Mouse (Mus musculus): ENCODE data around the gene Ypel4.

Ypel4 gene

DNA sequence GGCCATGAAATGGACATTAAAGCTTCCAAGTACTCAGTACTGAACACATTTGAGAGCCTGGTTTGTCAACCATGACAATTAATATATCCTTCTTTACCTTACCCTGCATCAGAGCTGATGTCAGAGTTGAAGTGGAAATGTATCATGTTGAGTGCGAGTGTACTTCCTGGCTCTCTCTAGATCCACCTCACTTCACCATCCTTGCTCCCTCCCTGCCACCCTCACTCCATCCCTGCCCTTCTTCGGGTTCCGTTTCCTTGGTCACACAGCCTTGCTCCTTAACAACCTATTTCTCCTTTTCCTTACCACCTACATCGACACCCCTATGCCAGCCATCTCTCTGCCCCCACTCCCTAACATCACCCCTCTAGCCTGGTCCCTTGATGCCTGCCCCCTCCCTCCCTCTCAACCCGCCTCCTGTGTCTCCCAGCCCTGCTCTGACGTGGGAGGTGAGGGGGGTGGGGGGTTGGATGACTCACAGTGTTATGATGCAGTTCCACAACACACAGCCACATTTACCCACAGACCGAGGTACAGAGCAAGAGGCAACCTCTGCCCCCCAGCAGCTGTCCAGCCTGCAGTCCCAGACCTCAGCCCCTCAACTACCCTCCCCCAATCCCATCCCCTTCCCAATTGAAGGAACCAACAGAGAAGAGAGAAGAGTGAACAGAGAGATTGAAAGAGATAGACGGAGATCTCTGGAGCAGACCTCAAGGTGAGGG is at the start of gene Ypel4:
Gene Ypel4 (plus strand): TSS at position 480 of the 722 bp plus-strand sequence.
- no peak for DNase-seq

DNA sequence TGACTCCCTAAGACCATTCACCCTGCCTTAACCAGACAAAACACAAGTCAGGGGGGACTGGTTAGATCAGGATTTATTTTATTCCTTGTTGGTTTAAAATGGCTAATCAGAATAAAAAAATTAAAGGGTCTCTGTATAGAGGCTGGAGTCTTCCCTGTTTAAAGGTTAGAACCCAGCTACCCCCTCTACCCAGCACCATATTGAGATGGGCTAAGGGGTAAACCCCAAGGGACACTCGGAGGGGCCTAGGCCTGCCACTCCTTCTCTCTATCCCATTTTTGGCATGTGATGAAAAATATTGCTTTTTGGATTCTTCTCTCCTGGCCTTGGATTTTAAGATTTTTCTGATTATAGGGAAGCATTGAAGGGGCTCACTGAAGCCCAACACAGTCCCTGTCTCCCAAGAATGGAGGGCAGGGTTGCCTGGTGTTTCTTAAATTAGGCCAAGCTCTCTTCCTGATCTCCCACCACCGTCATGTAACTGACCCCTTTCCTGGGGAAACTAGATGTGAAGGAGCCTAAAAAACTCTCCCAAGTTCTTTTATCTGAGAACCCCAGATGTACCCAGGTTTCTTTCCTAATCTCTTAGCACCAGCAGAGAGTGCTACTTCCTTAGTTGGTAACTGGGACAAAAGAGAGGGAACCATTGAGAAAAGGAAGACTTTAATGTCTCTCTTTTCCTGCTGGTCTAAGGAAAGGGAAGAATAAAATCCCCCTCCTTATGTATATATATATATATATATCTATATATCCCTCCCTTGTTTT is 45.6 kb upstream of the Ypel4 start:
- no peak for DNase-seq

DNA sequence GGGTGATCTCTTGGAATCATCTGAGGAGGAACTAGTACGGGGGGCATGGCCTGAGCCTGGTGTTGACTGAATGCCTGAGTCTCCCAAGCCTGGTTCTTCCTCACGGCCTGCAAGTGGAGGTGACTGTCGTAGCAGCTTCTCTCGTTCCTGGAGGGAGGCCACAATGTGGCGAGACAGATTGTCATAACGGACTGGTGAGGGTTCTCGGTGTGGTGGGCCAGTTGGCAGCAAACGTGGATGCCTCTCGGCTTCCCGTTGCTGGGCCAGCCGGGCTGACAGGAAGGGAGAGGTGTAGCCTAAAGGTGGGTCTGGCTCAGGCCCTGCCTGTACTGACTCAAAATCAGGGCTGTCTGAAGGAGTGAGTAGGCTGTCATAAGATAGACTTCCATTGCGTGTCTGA is 43.8 kb upstream of the Ypel4 start:
- no peak for DNase-seq

DNA sequence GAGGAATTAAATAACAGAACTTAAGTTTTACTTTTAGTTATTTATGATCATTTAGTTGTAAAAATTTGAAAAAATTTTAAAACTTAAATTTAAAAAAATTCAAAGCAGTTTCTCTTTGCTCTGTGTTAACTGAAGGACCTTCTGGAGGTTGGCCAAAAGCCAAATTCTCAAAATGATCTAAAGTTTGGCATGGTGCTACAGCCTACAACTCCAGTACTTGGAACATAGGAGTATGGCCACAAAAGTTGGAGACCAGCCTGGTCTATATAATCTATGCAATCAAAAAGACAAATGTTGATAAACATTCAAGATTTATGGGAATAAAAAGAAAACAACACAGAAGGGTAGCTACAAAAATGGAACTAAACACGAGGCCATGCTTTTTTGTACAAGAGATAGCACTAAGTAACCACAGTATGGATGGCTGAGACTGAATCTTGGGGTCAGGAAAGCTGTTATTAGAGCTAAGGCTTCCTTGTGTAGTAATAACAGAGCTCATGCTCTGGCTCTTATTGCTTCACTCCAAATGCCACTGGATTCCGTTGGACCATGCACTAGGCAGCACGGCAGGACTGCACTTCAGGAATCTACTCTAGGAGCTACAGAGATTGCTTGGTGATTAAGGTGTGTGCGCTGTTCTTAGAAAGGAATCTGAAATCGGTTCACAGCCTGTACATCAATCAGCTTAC is 38.7 kb upstream of the Ypel4 start:
- DNase-seq = no peak

DNA sequence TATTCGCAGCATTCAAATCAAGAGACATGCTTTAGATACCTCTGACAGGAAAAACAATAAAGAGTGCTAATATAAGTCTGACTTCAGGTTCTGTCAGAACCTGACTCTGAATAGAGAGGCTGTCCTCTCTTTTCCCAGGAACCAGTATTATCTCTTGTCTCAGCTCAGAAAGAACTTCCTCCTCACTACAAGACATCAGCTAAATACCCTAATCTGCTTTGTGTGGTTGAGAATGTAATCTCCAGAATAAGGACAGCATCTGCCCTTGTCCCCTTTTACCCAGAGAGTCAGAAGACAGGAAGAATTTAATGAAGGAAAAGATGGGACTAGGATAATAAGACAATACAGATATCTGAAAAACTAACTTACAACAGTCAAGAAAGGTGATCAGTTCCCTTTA is 30.4 kb upstream of the Ypel4 start:
- no peak for DNase-seq

DNA sequence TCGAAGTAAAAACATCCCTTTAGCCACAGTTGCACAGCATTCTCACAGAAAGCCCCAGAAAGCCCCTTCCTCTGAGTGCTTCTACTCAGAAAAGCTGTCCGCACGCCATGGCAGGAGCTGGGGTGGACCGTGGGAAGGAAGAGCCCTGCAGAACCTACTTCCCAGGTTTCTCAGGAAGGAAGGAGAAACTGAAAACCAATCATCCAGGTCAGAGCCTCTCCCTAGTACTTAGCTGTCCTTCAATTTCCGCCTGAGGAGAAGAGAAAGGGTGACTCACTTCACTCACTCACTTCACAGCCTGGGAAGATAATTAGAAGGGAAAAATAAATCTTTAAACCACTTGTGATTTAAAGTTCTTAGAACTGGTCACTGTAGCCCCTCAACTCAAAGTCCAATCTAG is 29.5 kb upstream of the Ypel4 start:
- DNase-seq = no peak

DNA sequence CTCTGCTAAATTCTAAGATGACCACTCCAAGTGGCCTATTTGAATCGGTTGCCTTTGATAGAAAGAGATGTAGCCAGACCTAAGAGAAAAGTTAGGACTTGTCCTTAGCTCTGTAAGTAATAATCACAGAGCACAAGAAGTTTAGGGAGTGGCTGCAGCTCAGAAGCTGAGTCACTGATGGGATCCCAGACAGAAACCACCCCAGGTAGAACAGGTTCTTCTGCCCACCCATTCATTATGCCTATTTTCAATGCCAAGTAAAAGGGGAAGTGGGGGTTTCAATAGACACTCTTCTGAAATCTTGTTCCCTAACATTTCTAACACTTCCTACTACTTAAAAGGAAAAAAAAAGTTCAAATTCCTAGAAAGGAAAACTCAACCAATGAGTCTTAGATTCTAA is 28.6 kb upstream of the Ypel4 start:
- DNase-seq = no peak

DNA sequence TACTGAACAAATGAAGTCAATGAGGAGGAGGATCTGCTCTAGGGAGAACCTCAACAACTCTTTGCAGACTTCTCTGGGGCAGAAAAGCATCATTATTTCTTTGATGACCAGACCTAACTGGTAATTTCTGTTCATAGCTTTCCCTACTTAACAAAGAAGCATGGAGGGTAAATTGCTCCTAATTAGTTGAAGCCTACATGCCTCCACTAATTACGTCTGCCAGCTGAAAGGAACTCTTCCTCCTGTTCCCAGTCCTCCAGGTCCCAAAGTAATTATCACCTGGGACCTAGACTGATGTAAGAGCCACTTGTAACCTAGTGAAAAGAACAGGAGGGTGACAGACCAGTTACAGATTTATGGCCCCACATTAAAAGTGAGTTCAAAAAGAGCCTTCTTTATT is 26.3 kb upstream of the Ypel4 start:
- DNase-seq = no peak

DNA sequence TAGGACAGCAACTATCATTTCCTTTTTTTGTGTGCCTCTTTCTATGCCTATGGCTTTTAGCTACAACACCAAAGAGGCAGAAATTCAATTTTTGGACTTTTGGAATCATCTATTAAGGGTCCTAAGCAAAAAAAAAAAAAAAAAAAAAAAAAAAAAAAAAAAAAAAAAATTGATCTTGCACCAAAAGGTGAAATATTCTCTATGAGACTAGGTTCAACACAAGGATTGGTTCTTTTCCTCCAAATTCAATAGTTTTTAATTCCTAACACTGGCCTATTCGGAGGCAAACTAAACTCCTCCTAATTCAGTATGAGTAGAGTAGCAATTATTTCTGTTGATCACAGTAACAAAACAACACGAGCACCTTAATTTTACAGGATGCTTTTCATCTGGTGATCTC is 22.0 kb upstream of the Ypel4 start:
- no peak for DNase-seq

DNA sequence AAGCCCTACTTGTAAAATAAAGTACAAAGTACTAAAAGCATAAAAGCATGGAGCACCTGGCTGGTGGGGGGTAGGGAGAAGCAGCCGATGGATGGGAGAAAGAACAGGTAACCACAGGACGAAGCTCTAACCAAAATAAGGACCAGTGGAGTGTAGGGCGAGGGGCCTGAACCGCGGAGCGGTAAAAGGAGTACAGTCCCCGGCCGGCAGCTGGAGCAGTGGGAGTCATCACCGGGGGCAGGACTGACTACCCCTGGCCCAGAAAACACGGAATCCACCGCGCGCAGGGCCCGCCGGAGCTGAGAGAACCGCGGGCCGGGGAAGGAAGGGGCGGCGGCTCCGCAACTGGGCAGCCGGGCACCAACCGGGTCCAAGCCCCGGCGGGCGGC is 19.4 kb upstream of the Ypel4 start:
- no peak for DNase-seq

DNA sequence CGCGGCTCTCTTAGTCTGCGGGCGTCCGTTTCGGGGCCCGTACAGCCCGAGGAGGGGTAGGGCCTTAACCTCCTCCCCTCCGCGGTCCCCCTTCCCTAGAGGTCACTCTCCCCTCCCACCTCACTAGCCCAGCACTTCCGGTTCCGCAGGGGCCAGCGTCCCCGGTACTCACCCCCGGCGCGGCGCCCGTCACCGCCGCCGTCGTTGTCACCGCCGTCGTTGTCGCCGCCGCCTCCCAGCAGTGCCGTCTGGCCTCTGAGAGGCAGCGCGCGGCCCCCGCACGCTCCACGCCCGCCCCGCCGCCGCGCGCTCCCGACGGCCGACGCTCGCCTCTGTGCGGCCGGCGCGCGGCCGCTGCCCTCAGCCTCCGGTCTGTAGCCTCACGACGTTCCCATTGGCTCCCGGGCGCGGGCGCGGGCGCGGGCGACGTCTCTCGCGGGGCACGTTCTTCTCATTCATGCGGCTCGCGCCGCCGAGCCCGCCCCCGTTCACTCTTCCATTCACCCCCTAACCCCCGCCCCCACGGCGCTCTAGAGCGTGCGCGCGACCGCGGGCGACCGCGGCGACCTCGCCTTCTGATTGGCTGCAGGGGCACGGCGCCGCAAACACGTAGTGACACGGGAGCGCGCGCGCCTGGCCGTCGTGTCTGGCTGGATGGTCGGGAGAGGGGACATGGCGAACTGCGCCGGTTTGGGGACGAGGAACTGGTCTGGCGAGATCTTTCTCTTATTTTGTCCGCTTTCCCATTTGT is 18.9 kb upstream of the Ypel4 start, which contains the start of gene Zdhhc5:
Gene Zdhhc5 (minus strand): TSS at position 370 of the 751 bp plus-strand sequence.
- peak; percentile 99 for DNase-seq

DNA sequence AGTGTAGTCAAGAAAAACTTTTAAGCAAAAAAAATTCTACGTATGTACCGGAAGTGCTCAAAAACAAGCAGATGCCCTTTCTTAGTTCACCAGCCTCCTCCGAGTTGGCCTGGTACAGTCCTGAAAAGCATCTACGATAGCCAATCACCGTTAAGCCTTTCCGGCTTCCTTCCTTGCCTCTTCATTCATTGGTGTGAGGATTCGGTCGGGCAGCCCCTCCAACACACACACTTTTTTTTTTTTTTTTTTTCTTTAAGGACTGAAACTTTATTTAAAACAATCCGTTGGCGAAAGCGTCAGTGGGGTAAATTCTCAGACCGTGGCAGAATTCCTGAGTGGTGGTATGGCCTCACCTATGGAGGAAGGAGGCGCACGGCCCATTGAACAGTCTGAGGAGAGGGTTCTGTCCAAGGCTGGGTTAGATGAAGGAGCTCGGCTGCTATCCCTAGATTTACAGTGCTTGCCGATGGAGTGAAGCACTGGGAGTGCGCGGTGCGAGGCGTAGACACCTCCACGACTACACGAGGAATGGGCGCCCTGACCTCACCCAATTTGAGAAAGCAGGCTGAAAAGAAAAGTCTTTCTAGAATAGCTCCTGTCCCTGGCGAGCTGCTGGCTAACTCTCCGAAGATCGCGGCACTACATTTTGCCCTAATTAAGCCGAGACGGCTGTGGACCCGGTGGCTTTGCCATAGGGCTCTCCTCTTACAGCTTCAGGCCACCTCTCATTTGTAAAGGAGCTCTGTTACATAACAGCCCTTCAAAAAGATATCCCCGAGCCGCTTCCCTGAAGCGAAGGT is 18.1 kb upstream of the Ypel4 start:
- peak; percentile 96 for DNase-seq

DNA sequence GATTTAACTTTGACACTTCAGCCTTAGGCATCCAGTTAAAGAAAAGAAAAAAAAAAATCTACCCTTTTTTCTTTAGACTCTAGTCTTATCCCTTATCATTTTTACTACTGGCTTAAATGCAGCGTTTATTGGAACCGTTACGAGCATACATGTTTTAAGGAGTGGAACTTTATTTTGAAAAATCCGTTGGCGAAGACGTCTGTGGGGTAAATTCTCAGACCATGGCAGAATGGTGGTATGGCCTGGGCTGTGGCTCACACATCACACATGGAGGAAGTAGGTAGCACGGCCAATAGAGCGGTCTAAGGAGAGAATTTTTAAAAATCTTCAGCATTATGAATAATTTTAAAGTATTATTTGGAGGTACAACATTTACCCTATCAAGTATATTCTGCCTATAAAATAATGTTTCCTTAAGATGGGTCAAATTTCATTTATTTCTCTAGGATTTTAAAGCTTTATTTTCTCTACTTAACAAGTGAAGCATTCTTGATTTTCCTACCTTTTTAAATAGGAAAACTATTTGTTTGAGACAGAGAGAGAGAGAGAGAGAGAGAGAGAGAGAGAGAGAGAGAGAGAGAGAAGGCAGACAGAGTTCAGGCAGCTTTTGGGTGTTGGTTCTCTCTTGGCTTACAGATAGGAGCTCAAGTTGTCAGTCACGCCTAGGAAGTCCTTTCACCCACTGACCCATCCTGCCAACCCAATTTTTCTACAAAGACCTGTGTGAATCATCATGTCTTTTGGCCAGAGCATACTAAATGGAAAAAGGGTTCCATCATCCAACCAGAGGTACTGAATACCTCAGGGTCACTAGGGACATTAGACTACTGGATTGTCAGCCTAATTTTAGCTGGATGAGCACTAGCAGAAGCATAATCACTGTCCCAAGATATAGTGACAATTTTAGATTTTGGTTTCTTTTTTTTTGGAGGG is 17.2 kb upstream of the Ypel4 start:
- DNase-seq = no peak

DNA sequence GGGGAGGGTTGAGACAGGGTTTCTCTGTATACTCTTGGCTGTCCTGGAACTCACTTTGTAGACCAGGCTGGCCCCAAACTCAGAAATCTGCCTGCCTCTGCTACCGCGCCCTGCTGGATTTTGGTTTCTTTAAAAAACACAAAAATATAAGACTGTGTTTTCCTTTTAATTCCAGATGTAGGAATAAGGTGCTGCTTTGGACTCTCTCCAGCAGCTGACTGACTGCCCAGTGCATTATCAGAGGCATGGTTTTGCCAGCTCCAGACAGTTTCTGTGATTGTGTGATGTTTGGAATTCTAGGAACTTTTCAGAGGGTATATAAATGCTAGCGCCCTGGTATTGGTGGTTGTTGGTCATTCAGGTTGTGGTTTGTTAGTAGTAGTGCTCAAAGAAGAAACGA is 16.5 kb upstream of the Ypel4 start:
- DNase-seq = no peak

DNA sequence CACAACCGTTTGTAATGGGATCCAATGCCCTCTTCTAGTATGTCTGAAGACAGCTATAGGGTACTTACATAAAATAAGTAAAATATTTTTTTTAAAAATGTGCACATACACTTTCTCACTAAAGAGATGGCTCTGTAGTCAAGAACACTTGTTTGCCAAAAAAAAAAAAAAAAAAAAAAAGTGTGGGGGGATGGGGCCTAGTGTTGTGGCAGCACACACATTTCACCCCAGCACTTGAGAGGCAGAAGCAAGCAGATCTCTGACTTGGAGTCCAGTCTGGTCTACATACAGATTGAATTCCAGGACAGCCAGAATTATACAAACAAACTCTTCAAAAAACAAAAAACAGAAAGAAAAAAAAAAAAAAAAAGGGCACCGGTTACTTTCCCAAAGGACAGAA is 13.1 kb upstream of the Ypel4 start:
- DNase-seq = no peak

DNA sequence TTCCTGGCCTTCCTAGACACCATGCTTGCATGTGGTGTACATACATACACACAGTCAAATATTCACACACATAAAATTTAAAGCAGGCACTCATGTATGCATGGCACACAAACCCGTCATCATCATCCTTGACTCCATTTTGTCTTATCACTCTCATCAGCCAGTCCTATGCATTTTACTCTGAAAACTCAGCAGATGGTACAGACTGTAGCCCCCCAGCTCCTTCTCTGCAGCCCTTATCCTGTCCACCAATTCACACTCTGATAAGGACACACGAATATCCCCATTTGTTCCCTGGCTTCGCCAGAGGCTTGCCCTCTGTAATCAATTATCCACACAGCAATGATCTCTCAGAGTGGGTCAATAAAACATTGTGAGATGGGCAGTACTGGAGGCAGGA is 12.7 kb upstream of the Ypel4 start:
- DNase-seq = no peak

DNA sequence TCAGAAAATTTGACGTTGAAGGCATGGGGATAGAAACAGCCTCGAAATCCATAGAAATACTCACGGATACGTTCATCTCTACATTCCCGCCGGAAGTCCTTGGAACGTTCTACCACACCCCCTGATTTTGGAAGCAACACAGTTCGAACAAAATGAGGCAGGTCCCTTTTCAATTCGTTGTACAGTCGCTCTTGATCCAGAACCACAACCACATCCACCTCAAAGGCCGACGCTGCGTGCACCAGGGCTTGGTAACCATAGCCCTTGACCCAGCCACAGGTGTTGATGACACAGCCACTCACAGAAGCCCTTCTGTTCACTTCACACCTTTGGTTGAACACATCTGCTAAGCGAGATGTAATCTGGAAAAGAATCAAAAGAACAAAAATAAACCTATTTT is 10.0 kb upstream of the Ypel4 start:
- DNase-seq = no peak

DNA sequence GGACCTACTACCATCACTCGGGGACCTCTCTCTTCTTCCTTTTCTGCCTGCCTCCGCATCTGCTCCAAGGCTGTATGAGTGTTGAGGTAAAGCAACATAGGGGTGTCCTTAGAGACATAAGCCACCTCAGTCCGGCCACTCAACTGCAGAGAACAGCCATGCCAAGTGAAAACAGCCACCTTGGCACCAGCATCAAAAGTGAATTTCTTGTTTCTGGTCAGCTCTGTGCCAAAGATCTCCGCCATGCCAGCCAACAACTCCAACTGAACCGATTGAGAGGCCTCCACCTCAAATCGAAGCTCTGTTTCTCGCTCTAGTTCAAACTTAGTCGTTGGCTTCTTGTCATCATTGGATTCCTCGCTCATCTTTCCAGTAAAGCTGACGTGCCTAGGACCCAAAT is 8.1 kb upstream of the Ypel4 start:
- DNase-seq = no peak

DNA sequence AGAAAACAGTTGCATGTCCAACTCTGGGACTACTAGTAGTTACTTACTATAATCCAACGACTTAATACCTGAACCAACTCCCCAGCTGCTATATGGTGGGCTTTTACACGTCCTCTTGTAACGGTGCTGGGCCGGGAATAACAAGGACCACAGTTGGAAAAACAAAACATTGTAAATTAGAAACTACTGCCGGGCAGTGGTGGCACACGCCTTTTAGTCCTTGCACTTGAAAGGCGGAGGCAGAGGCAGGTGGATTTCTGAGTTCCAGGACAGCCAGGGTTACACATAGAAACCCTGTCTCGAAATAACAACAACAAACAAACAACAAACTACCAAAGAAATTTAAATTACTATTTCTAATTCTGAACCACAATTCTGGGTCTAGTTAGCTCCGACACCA is 7.1 kb upstream of the Ypel4 start:
- no peak for DNase-seq

DNA sequence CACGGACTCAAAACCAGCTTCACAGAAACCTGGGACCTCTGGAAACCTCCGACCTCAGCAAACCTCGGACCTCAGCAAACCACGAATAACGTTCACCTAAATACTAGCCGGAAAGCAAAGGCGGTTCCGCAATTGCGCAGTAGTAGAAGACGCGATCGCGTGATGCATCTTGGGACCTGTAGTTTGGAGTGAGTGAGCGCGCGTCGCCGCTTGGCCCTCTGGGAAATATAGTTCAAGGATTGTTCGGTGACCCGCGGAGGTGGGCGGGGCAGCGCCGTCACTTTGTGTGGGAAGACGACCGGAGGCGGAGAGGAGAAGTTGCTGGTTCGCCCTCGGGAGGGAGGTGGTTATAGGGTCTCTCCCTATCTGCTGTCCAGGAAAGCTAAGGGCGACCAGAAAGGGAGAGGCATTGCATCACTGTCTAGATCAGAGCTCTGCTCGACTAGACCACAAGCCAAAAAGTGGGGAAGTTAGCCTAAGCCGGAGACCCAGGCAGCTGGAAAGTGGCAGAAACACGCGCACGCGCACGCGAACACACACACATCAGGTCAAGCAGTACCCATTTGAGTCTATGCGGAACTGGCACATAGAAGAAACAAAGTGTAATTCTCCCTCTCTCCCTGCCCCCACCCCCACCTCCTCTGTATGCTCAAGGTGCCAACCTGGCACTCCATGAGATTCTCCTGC is 6.5 kb upstream of the Ypel4 start, which contains the start of gene Clp1:
Gene Clp1 (minus strand): TSS at position 179 of the 687 bp plus-strand sequence.
- DNase-seq = peak; percentile 99
